Mouse (Mus musculus): ENCODE results near the gene Ifnar1.
"Not testable (repeated sequence)": the region's sequence is repeated elsewhere in the genome, so short reads cannot be mapped to it uniquely, and the experiment has no call there.

The Ifnar1 gene

GRCm38 (mm10) chr16:91484808-91485700 lies at the start of gene Ifnar1:
TSS of gene Ifnar1 (plus strand) at chr16:91485238.
- peak; percentile 96 for DNase-seq (ENCODE audit: extremely low read depth, insufficient read length, low spot score)

DNA sequence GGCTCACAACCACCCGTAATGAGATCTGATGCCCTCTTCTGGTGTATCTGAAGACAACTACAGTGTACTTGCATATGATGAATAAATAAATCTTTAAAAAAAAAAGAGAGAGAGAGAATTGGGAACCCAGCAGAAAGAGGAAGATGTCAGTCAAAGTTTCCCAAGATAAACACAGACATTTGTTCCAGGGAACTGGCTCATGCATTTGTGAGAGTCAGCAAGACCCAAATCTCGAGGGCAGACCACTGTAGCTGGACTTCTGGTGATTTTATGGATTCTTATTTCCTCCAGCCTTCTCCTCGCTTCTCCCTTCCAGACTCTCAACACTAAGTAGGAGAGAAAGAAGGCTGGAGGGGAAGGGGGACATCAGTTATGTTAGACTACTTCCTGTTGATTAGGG lies 47.0 kb upstream of the Ifnar1 start:
- no peak for DNase-seq (ENCODE audit: extremely low read depth, insufficient read length, low spot score)

- DNase-seq (ENCODE audit: extremely low read depth, insufficient read length, low spot score), result not testable (repeated sequence)
Measured at GRCm38 (mm10) chr16:91438599-91438998, 46.4 kb upstream of the Ifnar1 start.

GRCm38 (mm10) chr16:91441366-91441765 lies 43.7 kb upstream of the Ifnar1 start:
- DNase-seq (ENCODE audit: extremely low read depth, insufficient read length, low spot score), result no peak

DNA sequence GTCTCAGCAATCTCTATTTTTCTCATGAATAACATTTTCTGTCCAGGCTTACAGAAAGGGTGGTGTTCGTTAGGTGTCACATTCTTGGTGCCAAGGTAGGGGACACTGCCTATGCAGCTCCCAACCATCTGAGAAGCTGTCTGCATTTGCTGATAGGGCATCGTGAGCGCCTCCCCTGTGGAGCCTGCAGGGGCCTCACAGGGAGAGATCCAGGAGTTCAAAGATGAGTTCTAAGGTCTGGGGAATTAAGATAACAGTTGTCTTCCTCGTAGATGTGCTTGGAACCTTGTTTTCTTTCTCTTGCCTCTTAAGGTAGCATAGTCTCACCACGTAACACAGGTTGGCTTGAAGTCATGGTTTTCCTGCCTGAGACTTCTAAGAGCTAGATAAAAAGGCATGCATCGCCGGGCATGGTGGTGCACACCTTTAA lies 43.2 kb upstream of the Ifnar1 start:
- DNase-seq (ENCODE audit: extremely low read depth, insufficient read length, low spot score), result no peak

GRCm38 (mm10) chr16:91442446-91442845 lies 42.6 kb upstream of the Ifnar1 start:
- no peak for DNase-seq (ENCODE audit: extremely low read depth, insufficient read length, low spot score)

DNA sequence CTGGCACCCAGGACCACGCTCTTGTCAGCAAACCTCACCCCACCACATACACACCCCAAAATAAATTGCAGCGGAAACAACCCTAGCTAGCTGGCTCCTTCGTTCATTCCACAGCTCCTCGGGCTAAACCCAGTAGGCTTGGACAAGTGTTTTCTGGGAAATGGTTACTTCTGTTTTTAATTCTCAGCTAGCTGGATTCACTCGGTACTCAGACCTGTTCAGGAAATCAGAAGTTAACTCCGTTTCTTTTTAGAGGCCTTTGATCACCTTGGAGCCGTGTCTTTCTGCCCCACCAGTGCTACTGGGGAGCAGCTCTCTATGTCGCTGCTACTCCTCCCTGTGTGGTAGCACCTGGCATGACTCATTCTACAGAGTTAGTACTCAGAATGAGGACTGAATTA lies 41.8 kb upstream of the Ifnar1 start:
- DNase-seq (ENCODE audit: extremely low read depth, insufficient read length, low spot score), result no peak

DNA sequence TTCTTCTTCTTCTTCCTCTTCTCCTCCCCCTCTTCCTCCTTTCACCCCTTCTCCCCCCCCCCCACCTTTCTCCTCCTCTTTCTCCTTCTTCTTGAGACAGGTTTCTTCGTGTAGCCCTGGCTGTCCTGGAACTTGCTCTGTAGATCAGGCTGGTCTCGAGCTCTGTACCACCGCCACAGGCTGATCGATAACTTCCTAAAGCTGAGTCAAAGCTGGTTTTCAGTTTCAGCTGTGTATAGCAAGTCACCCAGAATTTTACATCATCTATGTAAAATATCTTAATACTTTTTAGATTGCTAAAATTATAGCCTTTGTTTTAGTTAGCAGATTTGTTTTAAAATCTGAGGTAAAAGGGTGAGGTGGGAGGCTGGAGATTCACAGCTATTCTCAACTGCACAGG lies 40.2 kb upstream of the Ifnar1 start:
- no peak for DNase-seq (ENCODE audit: extremely low read depth, insufficient read length, low spot score)

DNA sequence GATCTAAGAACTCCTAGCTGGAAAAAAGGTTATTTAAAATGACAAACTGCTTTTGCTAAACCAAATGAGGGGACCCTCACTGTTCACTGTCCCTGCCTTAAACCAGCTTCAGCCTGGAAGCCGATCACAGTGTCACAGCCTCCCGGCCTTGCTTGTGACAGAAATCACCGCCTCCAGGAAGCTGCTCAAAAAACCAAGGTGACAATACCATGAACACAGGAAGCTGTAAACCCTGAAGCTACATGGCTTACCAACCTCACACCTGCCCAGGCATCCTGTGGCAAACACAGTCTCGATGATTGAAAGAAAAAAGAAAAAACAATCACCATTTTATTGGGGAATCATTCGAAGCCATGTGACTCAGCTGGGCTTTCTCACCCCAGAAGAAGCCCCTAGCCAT lies 39.5 kb upstream of the Ifnar1 start:
- no peak for DNase-seq (ENCODE audit: extremely low read depth, insufficient read length, low spot score)

GRCm38 (mm10) chr16:91446778-91447511 lies 38.1 kb upstream of the Ifnar1 start:
- DNase-seq (ENCODE audit: extremely low read depth, insufficient read length, low spot score), result no peak

DNA sequence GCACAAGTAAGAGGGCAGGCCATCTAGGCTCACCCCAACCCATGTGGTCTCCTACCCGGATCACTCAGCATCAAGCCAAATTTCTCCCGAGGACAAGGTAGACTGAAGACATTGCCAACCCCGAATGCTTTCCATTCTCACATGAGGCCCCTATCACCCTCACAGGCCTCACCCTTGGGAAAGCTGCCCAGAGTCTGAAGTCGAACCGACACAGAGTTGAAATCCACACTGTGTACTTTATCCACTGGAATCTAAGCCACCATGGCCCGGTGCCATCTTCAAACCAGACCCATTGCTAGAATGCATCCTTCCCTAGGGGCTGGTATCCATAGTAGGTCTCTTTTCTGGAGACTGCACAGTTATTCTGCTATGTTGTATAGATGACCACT lies 37.5 kb upstream of the Ifnar1 start:
- DNase-seq (ENCODE audit: extremely low read depth, insufficient read length, low spot score), result no peak

DNA sequence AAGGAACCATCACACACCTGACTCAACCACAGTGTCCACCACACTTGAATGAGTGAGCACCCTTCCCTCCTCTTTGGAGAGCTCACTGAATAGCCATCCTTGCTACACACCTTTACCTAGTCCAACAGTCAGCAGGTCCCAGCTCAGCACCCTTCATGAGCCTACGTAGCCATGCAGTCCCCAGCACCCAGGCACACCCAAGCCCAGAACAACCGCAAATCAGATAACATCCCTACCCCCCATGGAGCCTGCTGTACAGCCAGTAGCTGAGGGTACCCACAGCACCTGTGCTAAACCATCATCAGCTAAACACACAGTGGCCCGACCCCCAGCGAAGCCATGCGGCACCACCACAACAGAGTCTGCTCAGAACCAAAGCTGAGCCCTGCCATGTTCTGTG lies 37.0 kb upstream of the Ifnar1 start:
- no peak for DNase-seq (ENCODE audit: extremely low read depth, insufficient read length, low spot score)

GRCm38 (mm10) chr16:91448895-91449294 lies 36.1 kb upstream of the Ifnar1 start:
- DNase-seq (ENCODE audit: extremely low read depth, insufficient read length, low spot score), result no peak

DNA sequence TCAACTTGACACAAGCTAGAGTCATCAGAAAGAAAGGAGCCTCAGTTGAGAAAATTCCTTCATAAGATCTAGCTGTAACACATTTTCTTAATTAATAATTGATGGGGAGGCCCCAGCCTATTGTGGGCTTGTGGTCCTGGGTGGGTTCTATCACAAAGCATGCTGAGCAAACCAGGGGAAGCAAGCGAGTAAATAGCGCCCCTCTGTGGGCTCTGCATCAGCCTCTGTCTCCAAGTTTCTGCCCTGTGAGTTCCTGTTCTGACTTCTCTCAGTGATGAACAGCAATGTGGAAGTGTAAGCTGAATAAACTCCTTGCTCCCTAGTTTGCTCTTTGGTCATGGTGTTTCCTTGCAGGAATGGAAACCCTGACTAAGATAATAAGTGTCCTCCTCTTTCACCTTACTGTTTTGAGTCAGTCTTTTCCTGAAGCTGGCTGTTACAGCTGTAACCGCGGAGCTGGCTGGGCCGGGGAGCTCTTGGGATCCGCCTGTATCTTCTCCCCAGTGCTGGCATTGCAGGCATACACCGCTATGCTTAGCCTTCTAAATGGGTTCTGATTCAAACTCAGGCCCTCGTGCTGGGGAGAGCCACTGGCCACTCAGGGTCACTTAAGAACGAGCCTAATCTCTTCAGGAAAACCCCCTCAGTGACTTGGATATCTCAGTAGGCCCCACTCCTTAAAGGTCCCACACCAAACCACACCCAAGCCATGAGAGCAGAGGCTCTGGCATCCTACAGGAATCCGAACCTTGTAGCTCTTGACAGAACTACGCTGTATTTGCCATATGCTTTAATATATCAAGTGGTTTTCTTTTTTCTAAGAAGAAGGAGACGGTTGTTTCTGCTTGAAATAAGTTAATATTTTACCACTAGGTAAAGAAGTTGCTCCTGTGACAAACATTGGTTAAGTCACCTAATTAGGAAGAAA lies 34.6 kb upstream of the Ifnar1 start:
- DNase-seq (ENCODE audit: extremely low read depth, insufficient read length, low spot score), result no peak

- no peak for DNase-seq (ENCODE audit: extremely low read depth, insufficient read length, low spot score)
Measured at GRCm38 (mm10) chr16:91451949-91452348, 33.1 kb upstream of the Ifnar1 start.

- peak; percentile 51 for DNase-seq (ENCODE audit: extremely low read depth, insufficient read length, low spot score)
Measured at GRCm38 (mm10) chr16:91452363-91452896, 32.6 kb upstream of the Ifnar1 start.

DNA sequence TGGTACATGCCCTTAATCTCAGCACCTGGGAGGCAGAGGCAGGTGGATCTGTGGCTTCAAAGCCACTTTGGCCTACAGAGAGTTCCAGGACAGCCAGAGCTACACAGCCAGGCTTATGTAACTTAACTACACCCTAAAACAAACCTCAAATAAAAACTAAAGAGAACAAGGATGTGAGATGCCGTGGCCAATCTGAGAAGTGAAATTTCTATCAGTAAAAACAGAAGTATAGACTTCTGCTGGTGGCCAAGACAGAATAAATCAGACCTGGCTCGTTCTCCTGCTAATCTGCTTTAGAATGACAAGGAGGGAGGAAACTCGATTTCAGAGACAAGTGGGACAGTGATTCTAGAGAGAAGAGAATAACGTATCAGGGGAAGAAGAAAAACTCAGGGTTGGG lies 29.2 kb upstream of the Ifnar1 start:
- DNase-seq (ENCODE audit: extremely low read depth, insufficient read length, low spot score), result no peak

DNA sequence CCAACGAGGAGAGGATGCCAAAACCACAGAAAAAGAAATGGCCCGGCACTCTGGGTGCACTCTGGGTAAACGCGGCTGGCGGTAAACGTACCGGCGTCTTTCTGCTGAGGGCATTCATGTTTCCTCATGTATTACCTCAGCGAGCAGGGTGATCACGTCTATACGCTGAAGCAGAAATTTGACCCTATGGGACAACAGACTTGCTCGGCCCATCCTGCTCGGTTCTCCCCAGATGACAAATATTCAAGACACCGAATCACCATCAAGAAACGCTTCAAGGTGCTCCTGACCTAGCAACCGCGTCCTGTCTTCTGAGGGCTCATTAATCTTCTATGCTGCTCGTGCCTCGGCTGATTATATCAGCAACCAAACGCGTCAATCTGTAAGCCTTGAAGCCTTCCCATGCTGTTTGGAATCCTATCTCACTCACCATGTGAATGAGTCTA lies 26.7 kb upstream of the Ifnar1 start:
- DNase-seq (ENCODE audit: extremely low read depth, insufficient read length, low spot score), result no peak

DNA sequence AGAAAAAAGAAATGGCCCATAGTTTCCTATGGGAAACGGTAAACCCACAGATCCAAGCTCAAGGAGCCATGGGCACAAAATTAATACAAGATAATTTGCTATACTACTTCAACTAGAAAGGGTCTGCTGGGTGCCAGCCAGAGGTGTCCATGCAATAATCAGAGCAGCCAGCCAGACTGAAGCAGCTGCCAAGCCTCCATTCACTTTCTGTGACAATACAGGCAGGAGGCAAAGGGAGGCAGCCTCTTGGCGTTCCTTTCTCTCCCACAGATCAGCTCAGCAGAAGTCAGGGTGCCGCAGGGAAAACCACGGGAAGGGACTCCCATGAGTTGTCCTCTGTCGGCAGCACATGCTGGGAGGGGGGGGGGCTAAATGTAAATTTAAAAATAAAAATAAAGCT lies 26.1 kb upstream of the Ifnar1 start:
- DNase-seq (ENCODE audit: extremely low read depth, insufficient read length, low spot score), result no peak

DNA sequence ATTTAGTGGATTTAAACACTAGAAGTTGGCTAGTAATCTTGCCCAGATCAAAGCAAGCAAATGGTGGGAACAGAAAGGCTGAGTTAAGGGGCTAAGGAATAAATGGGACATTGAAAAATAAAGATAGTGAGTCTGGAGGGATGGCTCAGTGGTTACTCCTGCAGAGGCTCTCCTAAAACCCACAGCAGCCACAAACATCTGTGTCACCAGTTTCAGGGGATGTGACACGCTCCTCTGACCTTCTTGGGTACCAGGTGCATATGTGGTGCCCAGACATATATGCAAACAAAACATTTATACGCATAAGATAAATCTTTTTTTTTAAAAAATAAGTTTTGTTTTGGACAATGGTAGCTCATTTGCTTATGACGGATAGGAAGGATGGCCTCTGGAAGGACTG lies 25.6 kb upstream of the Ifnar1 start:
- no peak for DNase-seq (ENCODE audit: extremely low read depth, insufficient read length, low spot score)
